Mouse (Mus musculus) testis, postnatal 10 days (tissue): Measurements from ENCODE around the gene Dgkh.

ENCODE experiments used
- DNase-seq: peaks from one replicate; pipeline ENCODE4 v3.0.0; 2021; ENCODE audit warnings: low spot score

Dgkh gene

GRCm38 (mm10) chr14:78722031-78722430 lies 10.5 kb downstream of the Dgkh start:
- no peak for DNase-seq

DNA sequence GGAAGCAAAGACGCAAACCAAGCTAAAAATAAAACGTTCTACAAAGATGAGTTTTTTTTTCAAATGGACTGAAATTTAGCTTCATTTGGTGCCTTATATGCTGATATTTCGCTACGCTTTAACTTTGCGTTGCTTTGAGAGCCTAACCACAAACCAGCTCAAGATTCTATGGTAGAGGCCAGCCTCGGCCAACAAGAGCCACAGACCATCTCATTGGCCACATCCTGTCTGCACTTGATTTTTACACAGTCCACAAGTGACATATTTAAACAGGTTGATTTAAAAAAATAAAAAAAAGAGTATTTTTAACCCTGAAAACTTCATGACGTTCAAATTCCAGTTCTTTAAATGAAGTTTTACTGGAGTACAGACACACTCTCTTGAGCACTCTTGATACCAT lies 16.5 kb downstream of the Dgkh start:
- no peak for DNase-seq

DNA sequence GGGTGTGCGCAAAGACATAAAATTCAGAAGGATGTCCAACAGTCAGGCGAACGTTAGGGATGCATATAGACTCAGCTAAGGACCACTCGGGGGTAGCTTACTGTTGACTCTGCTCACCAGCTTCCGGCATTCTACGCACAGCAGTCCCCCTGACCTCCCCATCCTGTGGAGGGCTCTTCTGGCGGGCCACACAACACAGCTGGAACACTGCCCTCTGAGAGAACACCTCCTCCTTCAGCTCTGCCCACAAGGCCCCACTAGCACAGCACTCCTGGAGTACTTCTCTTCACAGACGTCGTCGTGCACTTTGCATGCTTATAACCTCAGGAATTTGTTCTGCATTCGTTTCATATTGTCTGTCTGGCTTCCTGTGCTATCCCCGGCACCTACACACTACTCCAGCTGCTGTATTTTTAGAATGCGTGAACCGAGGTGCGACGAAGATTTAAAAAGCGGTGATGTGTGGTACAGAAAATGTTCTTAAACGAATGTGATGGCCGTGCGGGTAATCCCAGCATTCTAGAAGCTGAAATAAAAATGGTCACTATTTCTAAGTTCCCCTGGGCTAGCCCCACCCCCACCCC lies 19.9 kb downstream of the Dgkh start:
- no peak for DNase-seq

DNA sequence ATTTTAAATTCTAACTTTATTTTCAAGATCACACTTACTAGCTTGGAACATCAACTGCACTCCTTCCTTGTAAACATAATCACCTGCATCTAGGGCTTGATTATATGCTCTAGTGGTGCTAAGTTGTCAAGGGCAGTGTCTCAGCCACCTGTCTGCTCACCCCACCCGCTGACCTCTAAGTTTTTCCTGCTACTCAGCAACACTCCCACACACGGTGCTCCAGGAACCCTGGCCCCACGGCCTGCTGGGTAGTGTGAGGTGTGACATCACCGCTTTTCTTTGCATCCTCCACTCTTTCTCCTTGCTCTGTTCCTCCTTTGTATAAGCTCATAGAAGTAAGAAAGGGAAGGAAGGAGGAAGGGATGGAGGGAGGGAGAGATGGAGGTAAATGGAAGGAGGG lies 21.9 kb downstream of the Dgkh start:
- no peak for DNase-seq

GRCm38 (mm10) chr14:78705616-78706015 lies 27.0 kb downstream of the Dgkh start:
- DNase-seq = no peak

DNA sequence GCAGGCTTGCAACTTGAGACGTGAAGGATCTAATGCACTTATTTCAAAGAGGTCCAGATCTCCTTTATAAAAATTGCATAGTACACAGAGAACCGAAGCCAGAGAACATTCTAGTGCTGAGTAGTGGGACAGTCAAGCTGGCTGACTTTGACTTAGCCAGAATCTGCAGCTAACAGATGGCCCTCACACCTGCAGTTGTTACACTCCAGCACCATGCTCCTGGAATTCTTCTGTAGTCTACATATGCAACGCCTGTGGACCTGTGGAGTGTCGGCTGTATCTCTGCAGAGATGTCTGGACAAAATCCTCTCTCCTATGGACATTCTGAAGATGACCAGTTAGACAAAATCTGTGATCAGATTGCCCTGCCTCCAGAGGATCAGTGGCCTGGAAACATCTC lies 28.6 kb downstream of the Dgkh start:
- DNase-seq = no peak

GRCm38 (mm10) chr14:78703361-78703760 lies 29.2 kb downstream of the Dgkh start:
- DNase-seq = no peak

GRCm38 (mm10) chr14:78702048-78702447 lies 30.5 kb downstream of the Dgkh start:
- DNase-seq = no peak

DNA sequence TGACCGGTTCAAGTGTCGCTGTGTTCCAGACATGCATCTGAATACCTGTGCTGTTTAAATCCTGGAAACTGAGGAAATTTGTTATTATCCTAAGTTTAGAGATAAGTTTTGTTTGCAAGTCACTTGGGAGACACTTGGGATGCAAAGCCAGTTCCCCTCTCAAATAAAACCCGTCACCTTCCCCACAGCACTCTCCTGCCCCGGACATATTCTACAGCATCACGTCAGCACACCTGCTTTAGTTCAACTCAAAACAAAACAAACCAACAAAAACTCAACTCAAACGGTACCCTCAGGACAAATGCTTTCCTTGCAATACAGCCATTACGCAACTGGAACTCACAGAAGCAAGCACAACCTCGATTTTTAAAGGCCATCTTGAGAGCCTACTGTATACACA lies 31.1 kb downstream of the Dgkh start:
- DNase-seq = no peak

DNA sequence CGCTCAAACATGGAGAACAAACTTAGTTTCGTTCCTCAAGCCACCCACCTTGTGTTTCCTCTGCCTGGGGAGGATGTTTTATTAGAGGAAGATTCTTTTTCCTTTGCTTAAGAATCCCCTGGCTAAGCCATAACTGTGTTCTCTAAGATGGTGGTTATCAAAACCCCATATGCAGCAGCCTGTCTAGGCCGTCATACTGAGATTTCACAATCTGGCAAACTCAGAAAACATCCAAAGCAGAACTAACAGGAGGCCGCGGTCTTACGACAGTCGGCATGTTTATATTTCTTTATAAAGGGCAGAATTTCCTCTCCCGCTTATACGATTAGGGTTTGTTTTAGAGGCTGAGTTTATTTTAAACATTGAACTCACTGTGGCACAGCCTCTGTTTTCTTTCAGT lies 31.5 kb downstream of the Dgkh start:
- no peak for DNase-seq

DNA sequence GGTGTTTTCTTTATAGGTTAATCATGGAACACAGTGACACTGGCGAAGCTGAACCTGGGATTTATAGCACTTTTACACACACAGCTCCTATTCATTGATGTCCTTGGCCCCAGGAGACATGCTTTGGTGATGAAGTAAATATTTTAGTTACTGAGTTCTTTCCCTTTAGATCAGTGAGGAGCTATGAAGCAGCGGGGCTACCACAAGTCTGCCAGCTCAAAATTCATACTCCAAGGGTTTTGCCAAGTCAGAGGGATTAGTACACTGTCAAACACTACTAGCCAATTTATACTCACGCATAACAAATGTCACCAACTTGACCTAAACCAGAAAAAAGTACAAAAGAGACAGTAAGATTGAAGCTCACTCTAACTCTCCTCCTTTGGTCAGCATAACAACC lies 32.9 kb downstream of the Dgkh start:
- DNase-seq = no peak

GRCm38 (mm10) chr14:78699196-78699595 lies 33.4 kb downstream of the Dgkh start:
- DNase-seq = no peak

DNA sequence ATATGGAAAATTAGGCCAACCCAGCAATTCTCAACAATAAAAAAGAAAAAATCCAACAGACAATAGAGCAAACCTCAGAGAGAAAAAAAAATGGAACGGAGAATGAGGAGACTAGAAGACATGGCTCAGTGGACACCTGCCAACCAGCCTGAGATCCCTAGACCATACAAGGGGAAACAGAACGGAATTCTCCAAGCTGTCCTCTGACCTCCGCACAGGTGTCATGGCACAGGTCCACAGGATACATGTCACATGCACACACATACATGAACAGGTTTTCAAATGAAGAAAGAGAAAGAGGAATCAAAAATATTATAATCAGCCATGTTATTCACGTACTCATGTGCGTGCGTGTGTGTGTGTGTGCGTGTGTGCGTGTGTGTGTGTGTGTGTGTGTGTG lies 38.5 kb downstream of the Dgkh start:
- no peak for DNase-seq

DNA sequence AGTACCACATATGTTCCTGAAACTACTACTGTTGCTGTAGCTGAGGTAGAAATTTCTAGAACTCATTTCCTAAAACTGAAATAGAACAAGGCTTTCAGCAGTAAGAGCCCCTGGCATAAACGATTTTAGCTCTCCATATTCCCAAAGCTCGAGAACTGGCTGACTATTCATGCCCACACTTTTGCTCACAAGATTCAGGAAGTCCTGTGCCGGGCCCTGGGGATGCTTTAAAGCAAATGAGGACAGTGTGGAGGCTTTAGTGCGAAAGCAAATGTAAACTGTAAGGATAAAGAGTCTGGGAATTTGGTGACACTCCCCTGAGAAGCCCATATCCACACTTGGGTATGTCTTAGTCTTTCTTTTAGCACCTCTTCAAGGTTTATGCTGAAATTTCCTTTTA lies 40.0 kb downstream of the Dgkh start:
- no peak for DNase-seq

- DNase-seq = no peak
Observed at GRCm38 (mm10) chr14:78691926-78692487, 40.6 kb downstream of the Dgkh start.

- no peak for DNase-seq
Observed at GRCm38 (mm10) chr14:78690883-78691282, 41.7 kb downstream of the Dgkh start.

DNA sequence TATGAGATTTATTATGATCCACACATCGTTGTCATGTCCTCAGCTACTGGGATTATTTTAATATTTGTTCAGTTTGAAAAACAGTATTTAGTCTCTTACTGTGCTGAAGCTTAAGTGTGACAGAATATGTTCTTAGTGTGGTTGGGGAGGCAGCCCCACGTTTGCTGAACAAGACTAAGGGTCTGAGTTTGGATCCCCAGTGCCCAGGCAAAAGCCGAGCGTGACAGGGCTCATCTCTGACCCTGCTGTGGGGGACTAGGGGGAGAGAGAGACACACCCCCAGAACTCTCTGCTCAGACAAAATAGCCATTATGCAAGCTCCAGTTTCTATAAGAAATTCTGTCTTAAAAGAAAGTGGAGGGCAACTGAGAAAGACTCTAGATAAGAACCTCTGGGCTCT lies 42.2 kb downstream of the Dgkh start:
- DNase-seq = no peak

DNA sequence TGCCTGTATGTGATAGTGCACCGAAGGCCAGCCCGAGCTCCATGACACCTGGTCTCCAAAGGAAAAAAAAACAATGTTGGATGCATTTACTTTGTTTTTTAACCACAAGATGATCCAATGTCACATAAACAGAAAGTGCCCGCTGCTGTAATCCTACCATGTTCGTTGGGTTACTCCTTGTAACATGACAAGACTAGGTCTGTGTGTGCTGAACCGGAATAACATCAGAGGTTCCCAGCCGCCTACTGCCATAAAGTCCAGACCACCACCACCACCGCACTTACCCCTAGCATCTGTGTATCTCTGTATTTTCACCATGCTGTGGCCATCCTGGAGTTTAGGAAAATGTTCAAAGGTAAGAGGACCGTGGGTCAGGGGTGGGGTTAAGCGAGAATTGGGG lies 42.6 kb downstream of the Dgkh start:
- DNase-seq = no peak

GRCm38 (mm10) chr14:78687716-78688115 lies 44.9 kb downstream of the Dgkh start:
- no peak for DNase-seq

- no peak for DNase-seq
Observed at GRCm38 (mm10) chr14:78686701-78687100, 45.9 kb downstream of the Dgkh start.

GRCm38 (mm10) chr14:78684171-78684570 lies 48.4 kb downstream of the Dgkh start:
- no peak for DNase-seq

- no peak for DNase-seq
Observed at GRCm38 (mm10) chr14:78678981-78679380, 53.6 kb downstream of the Dgkh start.

DNA sequence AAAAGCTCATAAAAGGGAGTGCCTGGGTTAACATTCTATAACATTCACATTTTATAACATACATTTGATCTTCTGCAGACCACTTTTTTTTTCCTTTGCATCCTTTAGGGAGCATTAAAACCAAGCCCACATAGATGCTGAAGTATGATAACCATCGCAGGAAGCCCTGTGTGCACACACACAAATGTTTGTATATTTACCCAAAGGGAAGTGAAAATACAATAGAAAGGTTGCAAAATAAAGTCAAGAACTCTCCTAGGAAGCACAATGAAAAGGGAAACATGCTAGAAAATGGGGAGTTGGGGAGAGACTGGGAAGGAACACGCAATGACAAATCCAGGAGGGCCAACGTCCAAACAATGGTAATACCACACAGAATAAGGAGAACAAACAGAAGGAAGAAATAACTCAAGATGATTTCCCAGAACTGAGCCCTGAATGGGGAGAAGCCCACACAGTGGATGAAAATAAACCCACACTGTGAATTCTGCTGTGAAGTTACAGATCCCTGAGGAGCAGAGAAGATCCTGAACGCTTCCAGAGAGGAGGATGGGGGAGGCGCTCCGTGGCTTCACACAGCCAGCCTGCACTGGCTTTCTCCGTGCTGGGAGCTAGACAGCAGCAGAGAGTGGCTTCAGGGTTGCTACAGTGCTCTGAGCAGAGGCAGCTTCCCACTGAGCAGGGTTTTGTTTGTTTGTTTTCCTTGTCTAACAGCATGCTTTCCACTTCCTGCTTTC lies 54.6 kb downstream of the Dgkh start:
- no peak for DNase-seq

DNA sequence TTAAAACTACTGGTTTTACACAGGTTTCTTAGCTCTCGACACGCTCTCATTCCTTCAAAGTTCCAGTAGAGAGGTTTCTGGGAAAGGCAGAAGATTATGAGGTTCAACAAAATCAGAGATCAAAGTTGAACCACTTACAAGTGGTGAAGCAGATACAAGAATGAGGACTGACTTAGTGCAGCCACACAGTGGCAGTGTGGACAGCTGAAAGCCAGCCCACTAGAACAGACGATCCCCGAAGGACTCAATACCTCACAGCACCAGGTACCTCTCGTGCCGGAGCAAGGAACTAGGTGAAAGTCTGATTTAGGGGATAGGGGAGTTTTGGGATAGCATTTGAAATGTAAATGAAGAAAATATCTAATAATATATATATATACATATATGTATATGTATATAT lies 56.1 kb downstream of the Dgkh start:
- no peak for DNase-seq
